Mouse (Mus musculus): ENCODE measurements at regions not wholly inside any gene's neighbourhood (a gene's known extent, or its start where the extent isn't known, plus 50 kb on each side); places are given as distances from the start of the nearest gene placed in this dataset.

DNA sequence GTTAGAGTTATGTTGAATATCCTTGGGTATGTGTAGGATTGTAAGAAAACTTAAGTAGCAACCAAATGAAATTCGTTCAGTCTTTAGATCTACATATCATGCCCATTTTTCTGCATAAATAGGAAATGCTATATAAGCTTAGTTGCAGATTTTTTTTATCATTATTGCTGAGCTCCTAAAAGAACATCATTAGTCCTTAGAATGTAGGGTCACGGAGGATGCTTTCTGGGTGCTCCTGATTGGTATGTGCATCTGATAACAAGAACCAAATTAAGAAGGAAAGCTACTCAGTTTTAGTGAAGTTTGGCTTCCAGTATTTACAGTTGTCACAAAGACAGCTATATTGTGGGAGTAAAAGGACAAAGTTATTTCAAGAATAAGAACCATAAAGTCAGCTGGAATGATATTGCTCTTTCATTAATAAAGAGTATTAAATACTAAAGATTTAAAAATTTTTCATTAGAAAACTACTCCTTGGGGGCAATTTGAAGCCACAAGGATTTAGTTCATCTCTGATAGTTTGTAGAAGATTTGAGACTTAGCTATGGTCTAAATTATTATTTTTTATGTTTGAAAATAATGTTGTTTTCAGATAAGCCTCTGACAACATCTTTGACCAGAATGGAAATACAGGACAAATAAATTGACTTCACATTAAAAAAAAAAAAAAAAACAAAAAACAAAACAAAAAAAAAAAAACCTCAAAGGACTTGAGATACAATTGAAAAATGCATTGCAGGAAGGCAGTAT is 65.1 kb upstream of the Cwc22 start:
- 87% methylated on average over 2 of the region's 2 CpGs for WGBS
- no peaks in the 10 kb centered on the region for H3K27me3 ChIP-seq (ENCODE audit: control insufficient read depth, insufficient read depth, low read length)
- H3K27ac ChIP-seq, result no peak overlapping the region
- no peak overlapping the region for H3K4me3 ChIP-seq (replicated peaks; ENCODE audit: low read length)
- H3K9me3 ChIP-seq (ENCODE audit: control insufficient read depth, low read length), result no peaks in the 10 kb centered on the region
- H3K4me1 ChIP-seq (replicated peaks; ENCODE audit: control insufficient read depth, insufficient read depth, low read length), result no peaks in the 10 kb centered on the region
- H3K9ac ChIP-seq, result no peak overlapping the region
- DNase-seq (ENCODE audit: low spot score) (no peak), ATAC-seq (ENCODE audit: low FRiP score) (no peak)
- no peaks in the 10 kb centered on the region for H3K36me3 ChIP-seq (replicated peaks; ENCODE audit: control insufficient read depth, insufficient read depth)
- H3K4me2 ChIP-seq (replicated peaks), result no peak overlapping the region

GRCm38 (mm10) chr2:78010066-78010690 is 64.0 kb upstream of the Cwc22 start:
- no peak for ATAC-seq (ENCODE audit: low FRiP score)
- WGBS, result 79% methylated on average over 5 of the region's 5 CpGs

GRCm38 (mm10) chr2:78008094-78008493 is 61.9 kb upstream of the Cwc22 start:
- Histone ChIP-seq H3K27ac (no peak overlapping the region), H3K4me1 (replicated peaks; ENCODE audit: control insufficient read depth, insufficient read depth, low read length) (no peaks in the 10 kb centered on the region), H3K4me2 (replicated peaks) (no peak overlapping the region), H3K27me3 (ENCODE audit: control insufficient read depth, insufficient read depth, low read length) (no peaks in the 10 kb centered on the region), H3K4me3 (replicated peaks; ENCODE audit: low read length) (no peak overlapping the region), H3K36me3 (replicated peaks; ENCODE audit: control insufficient read depth, insufficient read depth) (no peaks in the 10 kb centered on the region), H3K9me3 (ENCODE audit: control insufficient read depth, low read length) (no peaks in the 10 kb centered on the region), H3K9ac (no peak overlapping the region)
- 94% methylated on average over 1 of the region's 1 CpGs for WGBS
- DNase-seq (ENCODE audit: low spot score) (no peak), ATAC-seq (ENCODE audit: low FRiP score) (no peak)

More at GRCm38 (mm10) chr2:78010066-78010690, 64.0 kb upstream of the Cwc22 start:
- Histone ChIP-seq H3K4me1 (replicated peaks; ENCODE audit: control insufficient read depth, insufficient read depth, low read length) (no peaks in the 10 kb centered on the region), H3K4me3 (replicated peaks; ENCODE audit: low read length) (no peak overlapping the region), H3K27ac (no peak overlapping the region), H3K4me2 (replicated peaks) (no peak overlapping the region), H3K9ac (no peak overlapping the region), H3K27me3 (ENCODE audit: control insufficient read depth, insufficient read depth, low read length) (no peaks in the 10 kb centered on the region), H3K36me3 (replicated peaks; ENCODE audit: control insufficient read depth, insufficient read depth) (no peaks in the 10 kb centered on the region), H3K9me3 (ENCODE audit: control insufficient read depth, low read length) (no peaks in the 10 kb centered on the region)
- no peak for DNase-seq (ENCODE audit: low spot score)

- ATAC-seq (ENCODE audit: low FRiP score), result no peak
- no peaks in the 10 kb centered on the region for H3K4me1 ChIP-seq (replicated peaks; ENCODE audit: control insufficient read depth, insufficient read depth, low read length)
- no peaks in the 10 kb centered on the region for H3K27me3 ChIP-seq (ENCODE audit: control insufficient read depth, insufficient read depth, low read length)
- no peak overlapping the region for H3K27ac ChIP-seq
- H3K9ac ChIP-seq, result no peak overlapping the region
- no peaks in the 10 kb centered on the region for H3K36me3 ChIP-seq (replicated peaks; ENCODE audit: control insufficient read depth, insufficient read depth)
- no peak overlapping the region for H3K4me2 ChIP-seq (replicated peaks)
- DNase-seq (ENCODE audit: low spot score), result no peak
- WGBS, result 42% methylated on average over 7 of the region's 7 CpGs
- no peaks in the 10 kb centered on the region for H3K9me3 ChIP-seq (ENCODE audit: control insufficient read depth, low read length)
- no peak overlapping the region for H3K4me3 ChIP-seq (replicated peaks; ENCODE audit: low read length)
Observed at GRCm38 (mm10) chr2:78005402-78006021, 59.3 kb upstream of the Cwc22 start.

DNA sequence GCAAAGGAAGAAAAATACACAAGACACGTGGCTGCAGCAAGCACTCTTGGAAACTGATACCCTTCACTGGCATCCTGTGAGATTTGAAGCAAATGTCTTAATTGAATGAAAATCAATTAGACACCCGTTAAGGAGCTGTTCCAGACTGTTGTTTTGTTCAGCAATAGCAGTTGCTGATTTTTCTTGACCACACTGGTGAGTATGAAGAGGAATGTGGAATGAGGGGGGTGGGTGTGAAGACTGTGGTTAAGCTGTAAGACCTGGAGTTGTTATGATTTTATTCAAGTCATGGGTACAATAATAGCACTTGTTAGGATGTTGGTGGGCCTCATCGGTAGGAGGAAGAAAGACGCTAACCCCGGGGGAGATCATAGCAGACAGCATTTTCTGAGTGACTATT is 58.3 kb upstream of the Cwc22 start:
- H3K36me3 ChIP-seq (replicated peaks; ENCODE audit: control insufficient read depth, insufficient read depth), result no peaks in the 10 kb centered on the region
- H3K9me3 ChIP-seq (ENCODE audit: control insufficient read depth, low read length), result no peaks in the 10 kb centered on the region
- H3K27me3 ChIP-seq (ENCODE audit: control insufficient read depth, insufficient read depth, low read length), result no peaks in the 10 kb centered on the region
- no peak overlapping the region for H3K9ac ChIP-seq
- H3K4me3 ChIP-seq (replicated peaks; ENCODE audit: low read length), result no peak overlapping the region
- DNase-seq (ENCODE audit: low spot score) (no peak), ATAC-seq (ENCODE audit: low FRiP score) (no peak)
- H3K27ac ChIP-seq, result no peak overlapping the region
- no peaks in the 10 kb centered on the region for H3K4me1 ChIP-seq (replicated peaks; ENCODE audit: control insufficient read depth, insufficient read depth, low read length)
- H3K4me2 ChIP-seq (replicated peaks), result no peak overlapping the region
- 72% methylated on average over 5 of the region's 5 CpGs for WGBS

Data from hindbrain, embryonic 14.5 days (tissue).